ENCODE assay signal across 8 mouse cellular contexts in genomic region chr5:111394198-111395053, GRCm38 (mm10). TPM values are rescaled to one million over a fixed set of nuclear protein-coding genes. Genes with fewer than 3 reads are reported as not detected.
DNase-seq lines count a peak whose midpoint lies in the region; ATAC-seq and TF ChIP-seq lines count a peak whose summit lies in the region.

No protein-coding gene starts in this region.

- no peaks in the 10 kb centered on the region for H3K9me3 ChIP-seq in heart, postnatal 0 days (replicated peaks; ENCODE audit: control insufficient read depth, low read length)
- no peaks in the 10 kb centered on the region for H3K9me3 ChIP-seq in forebrain, embryonic 10.5 days
- no peaks in the 10 kb centered on the region for H3K9me3 ChIP-seq in intestine, embryonic 15.5 days
- no peaks in the 10 kb centered on the region for H3K9me3 ChIP-seq in midbrain, embryonic 14.5 days (ENCODE audit: control insufficient read depth, low read length)

- no peak for TF ChIP-seq EP300 in heart, postnatal 0 days (IDR thresholded peaks at IDR 0.05; ENCODE audit: low read depth)

- intact Hi-C loops in heart, postnatal 25 days (cut with DNase I): no loop called here

- no peak overlapping the region for H3K9ac ChIP-seq in heart, postnatal 0 days (replicated peaks; ENCODE audit: low read depth, low read length)
- H3K9ac ChIP-seq in intestine, embryonic 15.5 days: 0 out of 2 replicates have a peak overlapping the region, but pooled peaks have one; percentile 11
- H3K9ac ChIP-seq in midbrain, embryonic 14.5 days (replicated peaks; ENCODE audit: low read length): peak overlapping the region; percentile 36

- H3K27me3 ChIP-seq in heart, postnatal 0 days (ENCODE audit: control insufficient read depth, insufficient read depth, low read length): peaks cover 15% of the 10 kb centered on the region
- peaks cover 30% of the 10 kb centered on the region for H3K27me3 ChIP-seq in forebrain, embryonic 10.5 days (ENCODE audit: poor library complexity, severe bottlenecking)
- H3K27me3 ChIP-seq in intestine, embryonic 15.5 days (replicated peaks): 0 out of 2 replicates have a peak, but pooled peaks cover 2% of the 10 kb centered on the region
- no peaks in the 10 kb centered on the region for H3K27me3 ChIP-seq in midbrain, embryonic 14.5 days (ENCODE audit: control insufficient read depth, insufficient read depth, low read length)

- TF ChIP-seq CTCF in heart, postnatal 0 days (IDR thresholded peaks at IDR 0.05; ENCODE audit: low read depth): no peak

- peaks cover 16% of the 10 kb centered on the region for H3K4me1 ChIP-seq in heart, postnatal 0 days (ENCODE audit: control insufficient read depth, insufficient read depth)
- H3K4me1 ChIP-seq in forebrain, embryonic 10.5 days: peaks cover 61% of the 10 kb centered on the region
- H3K4me1 ChIP-seq in intestine, embryonic 15.5 days (replicated peaks): peaks cover 43% of the 10 kb centered on the region
- H3K4me1 ChIP-seq in midbrain, embryonic 14.5 days (ENCODE audit: control insufficient read depth, insufficient read depth, low read length): peaks cover 31% of the 10 kb centered on the region

- H3K4me3 ChIP-seq in heart, postnatal 0 days (ENCODE audit: low read depth, low read length): no peak overlapping the region
- peak overlapping the region; percentile 41 for H3K4me3 ChIP-seq in forebrain, embryonic 10.5 days
- H3K4me3 ChIP-seq in intestine, embryonic 15.5 days (replicated peaks): no peak overlapping the region
- peak overlapping the region; percentile 7; the same call in 1 of the 2 replicates for H3K4me3 ChIP-seq in midbrain, embryonic 14.5 days (replicated peaks; ENCODE audit: low read depth, low read length)

- 25% methylated on average over 15 of the region's 15 CpGs for WGBS in heart, postnatal 0 days
- WGBS in forebrain, embryonic 10.5 days: 21% methylated on average over 15 of the region's 15 CpGs
- WGBS in intestine, embryonic 15.5 days: 7% methylated on average over 15 of the region's 15 CpGs
- WGBS in midbrain, embryonic 14.5 days: 4% methylated on average over 15 of the region's 15 CpGs

- H3K36me3 ChIP-seq in heart, postnatal 0 days (replicated peaks; ENCODE audit: control insufficient read depth, insufficient read depth, low read length): peaks cover 3% of the 10 kb centered on the region; the same call in 1 of the 2 replicates
- H3K36me3 ChIP-seq in forebrain, embryonic 10.5 days (replicated peaks): peaks cover 5% of the 10 kb centered on the region
- no peaks in the 10 kb centered on the region for H3K36me3 ChIP-seq in intestine, embryonic 15.5 days
- H3K36me3 ChIP-seq in midbrain, embryonic 14.5 days (ENCODE audit: control insufficient read depth, insufficient read depth, low read length): 0 out of 2 replicates have a peak, but pooled peaks cover 6% of the 10 kb centered on the region

- H3K27ac ChIP-seq in heart, postnatal 0 days (ENCODE audit: low read depth): no peak overlapping the region
- H3K27ac ChIP-seq in forebrain, embryonic 10.5 days: peak overlapping the region; percentile 85
- no peak overlapping the region for H3K27ac ChIP-seq in intestine, embryonic 15.5 days
- peak overlapping the region; percentile 32 for H3K27ac ChIP-seq in midbrain, embryonic 14.5 days (replicated peaks; ENCODE audit: low read depth, low read length)

- H3K4me2 ChIP-seq in heart, postnatal 0 days (ENCODE audit: low read depth, low read length): peak overlapping the region; percentile 33
- peak overlapping the region; percentile 60 for H3K4me2 ChIP-seq in intestine, embryonic 15.5 days (replicated peaks)
- peak overlapping the region; percentile 45 for H3K4me2 ChIP-seq in midbrain, embryonic 14.5 days (ENCODE audit: low read length)

- DNase-seq in heart, postnatal 0 days (ENCODE audit: low spot score): no peak
- DNase-seq in heart, postnatal 25 days (ENCODE audit: low spot score): no peak
- DNase-seq in forebrain, embryonic 10.5 days (ENCODE audit: extremely low spot score, low spot score): no peak
- peak; percentile 67 for DNase-seq in midbrain, embryonic 14.5 days
- DNase-seq in spleen, adult 18-20 months: no peak
- DNase-seq in kidney, postnatal 10 days: no peak

- no peak for ATAC-seq in heart, postnatal 0 days (ENCODE audit: insufficient read depth, low read depth)
- peak; percentile 44 for ATAC-seq in intestine, embryonic 15.5 days
- no peak; the same call in 1 of the 2 replicates for ATAC-seq in midbrain, embryonic 14.5 days (ENCODE audit: low FRiP score, low TSS enrichment)
- no peak for ATAC-seq in monocyte, adult 5-6 weeks (replicated peaks; ENCODE audit: insufficient number of reproducible peaks, low FRiP score, low TSS enrichment, poor library complexity, severe bottlenecking)

RNA-seq across cellular contexts. Expression of gene Mn1, which starts 22.7 kb away (rescaled TPM):
- 11.0 and 16.4 TPM in 2 replicates for total RNA-seq in heart, postnatal 0 days (2014; rRNA removed; ENCODE audit: low replicate concordance)
- 3.9 and 4.5 TPM in 2 replicates for polyA plus RNA-seq in heart, postnatal 0 days (2015; fragmentation: Nextera tagmentation; extraction: Ambion mirVana)
- total RNA-seq in heart, postnatal 25 days (2021): 10 to 100 TPM; 16.7 to 20.5 TPM
- polyA plus RNA-seq in forebrain, embryonic 10.5 days (2016; fragmentation: Nextera tagmentation; extraction: Ambion mirVana): 36.5 and 40.0 TPM in 2 replicates
- 8.0 and 8.7 TPM in 2 replicates for polyA plus RNA-seq in intestine, embryonic 15.5 days (2015; fragmentation: Nextera tagmentation; extraction: Ambion mirVana)
- 51.7 and 69.2 TPM in 2 replicates for polyA plus RNA-seq in midbrain, embryonic 14.5 days (2014; fragmentation: Nextera tagmentation; extraction: Ambion mirVana)
- total RNA-seq in monocyte, adult 5-6 weeks (2017): 0.19 TPM in 1 of 3 replicates, not detected in the others

Comparison
In these comparisons a context has a peak if more than half of its experiments do, and no peak if none do; other contexts are left out.
1. H3K27ac ChIP-seq: peak in forebrain, embryonic 10.5 days (single experiment) and midbrain, embryonic 14.5 days (single experiment); none in heart, postnatal 0 days (single experiment) and intestine, embryonic 15.5 days (single experiment).
2. H3K4me3 ChIP-seq: peak in forebrain, embryonic 10.5 days (single experiment) and midbrain, embryonic 14.5 days (single experiment); none in heart, postnatal 0 days (single experiment) and intestine, embryonic 15.5 days (single experiment).
3. Peak in every context shown above with its lines, with median percentiles within 50 percentile points of each other: H3K4me2 ChIP-seq.